Mouse (Mus musculus) frontal cortex, postnatal 14 days (tissue): ENCODE results near the gene Prss21.
A peak's percentile ranks its signal among the peaks of the same experiment; 100 is the strongest.
"Not testable (repeated sequence)": the region's sequence is repeated elsewhere in the genome, so short reads cannot be mapped to it uniquely, and the experiment has no call there.

Experiments used
- DNase-seq, 2 experiments: peaks; one replicate each; pipeline ENCODE4 v3.0.0; 2022; ENCODE audit warnings: low spot score in 2 of 2

Prss21 gene

DNA sequence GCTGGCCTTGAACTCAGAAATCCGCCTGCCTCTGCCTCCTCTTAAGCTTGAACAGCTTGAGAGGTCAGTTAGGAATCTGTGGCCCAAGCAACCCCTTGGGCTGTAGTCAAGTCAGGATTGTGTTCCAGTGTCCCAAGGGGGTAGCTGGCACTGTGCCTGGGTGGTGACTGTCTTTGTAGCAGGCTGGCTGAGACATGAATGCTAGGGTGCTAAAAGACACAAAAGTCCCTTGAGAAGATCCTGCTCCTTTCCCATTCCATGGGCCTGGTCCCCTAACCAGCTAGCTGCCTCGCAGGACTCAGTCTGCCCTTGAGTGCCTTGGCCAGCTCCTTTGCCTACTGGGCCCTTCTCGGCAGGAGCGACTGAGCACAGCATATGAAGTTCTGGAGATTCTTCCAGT, 4.9 kb upstream of the Prss21 start:
- DNase-seq, result no peak

DNA sequence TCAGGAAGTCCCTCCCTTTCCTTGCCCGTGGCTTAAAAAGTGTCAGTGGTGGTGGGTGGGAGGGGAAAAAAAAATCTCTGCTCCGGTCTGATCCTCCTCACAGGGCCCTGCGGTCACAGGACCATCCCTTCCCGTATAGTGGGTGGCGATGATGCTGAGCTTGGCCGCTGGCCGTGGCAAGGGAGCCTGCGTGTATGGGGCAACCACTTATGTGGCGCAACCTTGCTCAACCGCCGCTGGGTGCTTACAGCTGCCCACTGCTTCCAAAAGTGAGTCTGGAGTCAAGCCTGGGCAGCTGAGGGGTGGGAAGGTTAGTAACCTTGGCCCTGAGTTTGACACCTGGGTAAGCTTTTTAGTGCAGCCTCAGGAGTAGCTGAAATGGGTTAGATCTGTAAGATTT, 657 bp downstream of the Prss21 start:
- no peak for DNase-seq

DNA sequence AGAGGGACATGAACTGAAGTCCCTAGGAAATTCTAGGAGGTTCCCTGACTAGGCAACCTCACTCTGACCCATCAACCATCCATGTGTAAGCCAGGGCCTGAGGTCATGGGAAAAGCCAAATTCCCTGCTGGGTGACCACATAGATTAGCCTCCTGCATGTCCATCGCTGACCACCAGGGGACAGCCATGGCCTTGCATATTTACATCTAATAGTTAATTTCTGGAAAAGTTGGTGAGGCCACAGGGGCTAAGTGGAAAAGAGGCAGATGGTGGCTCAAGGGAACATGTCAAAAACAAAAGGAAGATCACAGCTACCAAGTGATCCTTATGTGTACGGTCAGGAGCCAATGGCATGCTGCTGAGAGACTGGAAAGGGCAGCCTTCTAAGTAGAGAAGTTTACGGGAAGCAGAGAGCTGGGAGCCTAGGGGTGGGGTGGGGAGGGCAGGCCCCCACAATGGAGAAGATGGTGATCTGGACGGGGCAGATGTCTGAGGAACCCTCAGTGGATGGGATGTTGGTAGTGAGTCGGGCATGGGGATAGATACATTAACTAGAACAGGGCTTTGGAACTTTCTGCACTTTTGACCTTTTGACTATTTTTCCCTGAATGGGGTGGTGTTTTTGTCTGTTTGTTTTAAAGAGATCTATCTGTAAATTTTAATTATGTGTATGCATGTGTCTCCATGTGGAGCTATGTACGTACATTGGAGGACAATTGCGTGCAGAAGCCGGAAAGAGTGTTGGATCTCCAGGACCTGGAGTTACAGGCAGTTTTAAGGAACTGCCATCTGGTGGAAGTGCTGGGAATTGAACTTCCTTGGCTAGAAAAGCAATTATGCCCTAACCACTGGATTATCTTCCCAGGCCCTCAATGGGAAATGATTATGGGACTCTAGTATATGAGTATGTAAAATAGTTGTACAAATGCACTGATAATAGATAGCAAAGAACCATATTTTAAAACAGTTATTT, 6.3 kb downstream of the Prss21 start:
- DNase-seq, result peak in 1 of 2 experiments; percentile 27

- DNase-seq, result peak in 1 of 2 experiments; percentile 21
These were observed 8.9 kb downstream of the Prss21 start for GRCm38 (mm10) chr17:23876741-23877140.

DNA sequence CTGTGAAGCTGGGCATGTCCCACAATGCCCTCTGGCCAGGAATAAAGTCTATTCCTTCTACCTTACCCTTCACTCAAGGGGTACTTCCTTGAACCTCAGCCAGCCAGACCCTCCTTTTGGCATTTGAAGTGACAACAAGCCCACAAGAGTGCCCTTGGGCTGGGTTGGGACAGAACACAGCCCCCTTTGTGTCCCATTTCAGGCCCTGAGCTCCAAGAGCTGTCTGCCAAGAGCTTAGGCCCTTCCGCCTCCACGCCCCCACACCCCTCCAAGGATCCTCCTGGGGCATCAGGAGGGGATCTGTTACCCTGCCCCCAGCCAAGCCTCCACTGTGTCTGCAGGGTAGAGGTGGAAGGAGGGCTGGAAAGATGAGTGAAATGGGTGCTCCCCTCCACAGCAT, 9.3 kb downstream of the Prss21 start:
- DNase-seq, result no peak

GRCm38 (mm10) chr17:23880576-23880975, 12.7 kb downstream of the Prss21 start, which contains the start of the genes Dcpp1 and Dcpp2:
Gene Dcpp1, plus strand, starts transcription at chr17:23880876.
Gene Dcpp2, plus strand, starts transcription at chr17:23880880.
- DNase-seq, result not testable (repeated sequence)

DNA sequence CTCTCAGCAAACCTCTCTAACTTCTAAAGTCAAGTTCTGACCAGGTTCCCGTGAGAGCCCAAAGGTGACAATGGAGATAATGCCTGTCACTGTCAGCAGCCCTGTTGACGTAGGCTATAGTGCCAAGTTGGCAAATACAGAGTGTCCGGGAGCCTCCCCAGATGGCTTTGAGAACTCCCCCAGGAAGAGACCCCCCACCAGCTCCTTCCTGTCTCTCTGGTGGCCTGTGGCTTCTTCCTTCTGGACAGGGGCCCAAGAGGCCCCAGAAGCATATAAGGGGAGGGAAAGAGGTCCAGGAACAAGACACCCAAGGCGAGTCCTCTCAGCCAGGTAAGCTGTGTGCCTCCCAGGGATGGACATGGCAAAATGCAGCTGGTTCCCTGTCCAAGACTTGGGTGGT, 49.3 kb downstream of the Prss21 start, which contains the start of gene Dcpp3:
TSS of gene Dcpp3 (plus strand) at position 301 of the 400 bp plus-strand sequence.
- DNase-seq, result not testable (repeated sequence)
